Mouse (Mus musculus) intestine, postnatal 0 days (tissue): ENCODE measurements around the gene B4galt1. TPM values are rescaled to one million over a fixed set of nuclear protein-coding genes. Genes with fewer than 3 reads are reported as not detected.

Source experiments
- ATAC-seq: fragments of 200-750 bp; cut with Nextera tagmentation; 2 replicates; pipeline ENCODE4 v1.8.0; 2017; ENCODE audit warnings: mild to moderate bottlenecking, moderate TSS enrichment, moderate library complexity
- H3K27ac ChIP-seq: fragments of 300-500 bp; sonication (generic); 2 replicates; pipeline ENCODE4 v1.5.1; 2014; ENCODE audit warnings: mild to moderate bottlenecking, low read depth, low read length, moderate library complexity
- H3K27me3 ChIP-seq: fragments of 300-500 bp; sonication (generic); replicated peaks from 2 replicates; pipeline ENCODE4 v1.6.1; 2014; ENCODE audit warnings: low read length, mixed read lengths; ENCODE audit not compliant: control insufficient read depth, insufficient read depth
- H3K36me3 ChIP-seq: fragments of 300-500 bp; sonication (generic); 2 replicates; pipeline ENCODE4 v1.6.1; 2014; ENCODE audit warnings: mild to moderate bottlenecking, moderate library complexity; ENCODE audit not compliant: control insufficient read depth, insufficient read depth
- H3K4me1 ChIP-seq: fragments of 300-500 bp; sonication (generic); replicated peaks from 2 replicates; pipeline ENCODE4 v1.6.1; 2014; ENCODE audit warnings: antibody characterized with exemption, low read length, mixed read lengths; ENCODE audit not compliant: control insufficient read depth, insufficient read depth
- H3K4me2 ChIP-seq: fragments of 300-500 bp; sonication (generic); replicated peaks from 2 replicates; pipeline ENCODE4 v1.6.1; 2014; ENCODE audit warnings: low read depth, mild to moderate bottlenecking, moderate library complexity
- H3K4me3 ChIP-seq: fragments of 300-500 bp; sonication (generic); 2 replicates; pipeline ENCODE4 v1.5.1; 2014; ENCODE audit warnings: low read depth, low read length
- H3K9ac ChIP-seq: fragments of 300-500 bp; sonication (generic); 2 replicates; pipeline ENCODE4 v1.6.1; 2014; ENCODE audit warnings: mild to moderate bottlenecking, low read depth, low read length
- H3K9me3 ChIP-seq: fragments of 300-500 bp; sonication (generic); 2 replicates; pipeline ENCODE4 v1.6.1; 2016; ENCODE audit warnings: mixed run types; ENCODE audit not compliant: control insufficient read depth
- CTCF ChIP-seq: sonication (generic); IDR thresholded peaks from 2 replicates; pipeline ENCODE4 v1.5.1; 2016; ENCODE audit warnings: low read depth, mild to moderate bottlenecking, control low read depth, antibody characterized with exemption, moderate library complexity
- WGBS: fragments of 180-500 bp; shearing (Covaris S2); extraction: QIAGEN DNeasy Blood & Tissue Kit; methylation state at CpG from one replicate; pipeline ENCODE4 v1.1.7; 2014; 5-methylcytosine and 5-hydroxymethylcytosine counted together
- polyA plus RNA-seq: library from polyadenylated mRNA; unstranded; fragments of >200 nt; fragmentation: Nextera tagmentation; extraction: Ambion mirVana; gene quantifications from 2 replicates; pipeline ENCODE4 v1.2.1, GENCODE M21; 2015

B4galt1 gene
- polyA plus RNA-seq, 1 experiment from 2014 or later: 15.3 TPM

- no peaks in the 10 kb centered on the region for H3K9me3 ChIP-seq
- H3K9ac ChIP-seq: no peak overlapping the region
- H3K4me2 ChIP-seq: no peak overlapping the region; the same call in 1 of the 2 replicates
- H3K4me3 ChIP-seq: no peak overlapping the region
- H3K36me3 ChIP-seq: no peaks in the 10 kb centered on the region; the same call in 1 of the 2 replicates
- peaks cover 5% of the 10 kb centered on the region; the same call in 1 of the 2 replicates for H3K4me1 ChIP-seq
- ATAC-seq: peak; percentile 38; the same call in 1 of the 2 replicates
- peak overlapping the region; percentile 58; the same call in 1 of the 2 replicates for H3K27ac ChIP-seq
- no peak for TF ChIP-seq CTCF
- peaks cover 4% of the 10 kb centered on the region; the same call in 1 of the 2 replicates for H3K27me3 ChIP-seq
- WGBS: 51% methylated on average over 4 of the region's 4 CpGs
These were observed 6.6 kb downstream of the B4galt1 start for GRCm38 (mm10) chr4:40847160-40847559.

- WGBS: 34% methylated on average over 7 of the region's 7 CpGs
- H3K27ac ChIP-seq: peak overlapping the region; percentile 58; the same call in 1 of the 2 replicates
- H3K4me2 ChIP-seq: peak overlapping the region; percentile 21; the same call in 1 of the 2 replicates
- no peaks in the 10 kb centered on the region for H3K9me3 ChIP-seq
- H3K4me1 ChIP-seq: peaks cover 5% of the 10 kb centered on the region; the same call in 1 of the 2 replicates
- peak; percentile 79 for ATAC-seq
- H3K27me3 ChIP-seq: peaks cover 4% of the 10 kb centered on the region; the same call in 1 of the 2 replicates
- no peak overlapping the region for H3K9ac ChIP-seq
- no peak overlapping the region for H3K4me3 ChIP-seq
- no peaks in the 10 kb centered on the region; the same call in 1 of the 2 replicates for H3K36me3 ChIP-seq
- no peak for TF ChIP-seq CTCF
These were observed 7.5 kb downstream of the B4galt1 start for GRCm38 (mm10) chr4:40846143-40846931.

- TF ChIP-seq CTCF: no peak
- no peak overlapping the region for H3K9ac ChIP-seq
- H3K4me2 ChIP-seq: no peak overlapping the region
These were observed 8.7 kb downstream of the B4galt1 start for GRCm38 (mm10) chr4:40844811-40845751.

GRCm38 (mm10) chr4:40844251-40844721, 9.5 kb downstream of the B4galt1 start:
- H3K27me3 ChIP-seq: peaks cover 16% of the 10 kb centered on the region
- no peak overlapping the region for H3K9ac ChIP-seq
- 39% methylated on average over 5 of the region's 5 CpGs for WGBS
- peak; percentile 35 for TF ChIP-seq CTCF
- no peaks in the 10 kb centered on the region for H3K36me3 ChIP-seq
- peaks cover 5% of the 10 kb centered on the region; the same call in 1 of the 2 replicates for H3K4me1 ChIP-seq
- H3K27ac ChIP-seq: peak overlapping the region; percentile 47
- no peak for ATAC-seq
- no peaks in the 10 kb centered on the region for H3K9me3 ChIP-seq
- no peak overlapping the region for H3K4me2 ChIP-seq
- H3K4me3 ChIP-seq: no peak overlapping the region

More at GRCm38 (mm10) chr4:40844811-40845751, 8.7 kb downstream of the B4galt1 start:
- no peak for ATAC-seq
- Histone ChIP-seq H3K4me1 (peaks cover 5% of the 10 kb centered on the region; the same call in 1 of the 2 replicates), H3K9me3 (no peaks in the 10 kb centered on the region), H3K27me3 (peaks cover 12% of the 10 kb centered on the region), H3K27ac (peak overlapping the region; percentile 50), H3K4me3 (no peak overlapping the region), H3K36me3 (no peaks in the 10 kb centered on the region; the same call in 1 of the 2 replicates)
- 48% methylated on average over 12 of the region's 12 CpGs for WGBS

GRCm38 (mm10) chr4:40843726-40844125, 10.1 kb downstream of the B4galt1 start:
- H3K4me2 ChIP-seq: no peak overlapping the region
- TF ChIP-seq CTCF: no peak
- H3K27me3 ChIP-seq: peaks cover 16% of the 10 kb centered on the region
- no peak overlapping the region for H3K9ac ChIP-seq
- ATAC-seq: no peak
- no peak overlapping the region for H3K27ac ChIP-seq
- no peaks in the 10 kb centered on the region for H3K36me3 ChIP-seq
- WGBS: 68% methylated on average over 8 of the region's 8 CpGs
- peaks cover 5% of the 10 kb centered on the region; the same call in 1 of the 2 replicates for H3K4me1 ChIP-seq
- H3K4me3 ChIP-seq: no peak overlapping the region
- no peaks in the 10 kb centered on the region for H3K9me3 ChIP-seq
